Mouse (Mus musculus) T-cell, adult 2 months (primary cell): ENCODE measurements around the gene Creld2.

Experiments used
- DNase-seq: peaks from one replicate; pipeline ENCODE4 v3.0.0; 2022; ENCODE audit warnings: low spot score

The Creld2 gene

DNA sequence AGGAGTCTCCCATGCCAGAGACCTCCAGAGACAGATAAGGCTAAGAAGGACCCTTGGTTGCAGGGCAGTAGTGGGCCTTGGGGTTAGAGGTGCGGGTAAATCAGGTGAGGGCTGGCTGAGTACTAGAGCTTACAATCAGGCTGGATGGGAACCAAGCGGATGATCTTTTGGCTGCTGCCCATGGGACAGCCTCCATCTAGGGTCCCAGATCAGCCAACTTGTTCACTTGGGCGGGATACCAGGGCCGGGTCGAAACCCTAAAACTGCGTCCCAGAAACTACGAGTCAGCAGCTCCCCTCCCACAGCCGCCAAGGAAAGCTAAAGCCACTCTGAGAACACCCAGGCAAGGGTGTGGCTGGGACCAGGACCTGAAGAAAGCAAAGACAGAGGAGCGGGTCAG is 33.7 kb downstream of the Creld2 start:
- no peak for DNase-seq

DNA sequence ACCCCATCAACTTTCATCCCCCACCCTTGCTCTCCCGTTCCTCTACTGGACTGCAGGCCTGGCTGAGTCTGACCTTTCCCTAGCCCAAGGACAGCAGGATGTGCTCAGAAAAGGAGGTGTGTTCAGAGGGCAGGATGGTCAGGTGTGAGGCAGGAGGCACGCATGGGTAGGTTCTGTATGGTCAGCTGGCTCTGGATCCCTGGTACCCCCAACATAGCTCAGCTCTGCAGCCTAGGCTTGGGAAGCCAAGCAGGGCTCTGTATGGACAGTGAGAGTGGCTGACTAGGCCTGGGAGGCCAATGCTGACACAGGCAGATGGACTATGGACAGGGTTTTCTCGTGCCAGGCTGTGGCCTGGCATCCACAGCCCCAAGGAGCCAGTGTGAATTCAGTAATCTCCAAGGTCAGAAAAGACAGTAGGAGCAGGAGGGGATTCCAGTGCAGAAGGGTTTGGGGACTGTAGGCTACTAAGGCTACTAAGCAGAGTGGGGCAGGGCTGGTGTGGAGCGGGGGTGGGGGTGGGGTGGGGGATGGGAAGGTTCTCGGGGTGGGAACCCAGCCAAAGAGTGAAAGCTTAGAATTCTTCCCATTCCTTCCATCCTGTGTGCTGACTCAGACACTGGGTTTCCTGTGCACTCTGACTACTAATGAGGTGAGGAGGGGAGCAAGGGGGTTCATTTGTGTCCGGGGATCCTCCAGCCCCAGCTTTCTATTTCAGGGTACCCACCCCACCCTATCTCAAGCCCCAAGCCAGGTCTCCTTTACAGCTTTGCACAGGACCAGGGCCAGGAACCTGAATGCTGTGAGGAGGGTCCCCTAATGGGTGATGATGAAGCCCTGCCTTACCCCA is 34.9 kb downstream of the Creld2 start:
- DNase-seq, result no peak

DNA sequence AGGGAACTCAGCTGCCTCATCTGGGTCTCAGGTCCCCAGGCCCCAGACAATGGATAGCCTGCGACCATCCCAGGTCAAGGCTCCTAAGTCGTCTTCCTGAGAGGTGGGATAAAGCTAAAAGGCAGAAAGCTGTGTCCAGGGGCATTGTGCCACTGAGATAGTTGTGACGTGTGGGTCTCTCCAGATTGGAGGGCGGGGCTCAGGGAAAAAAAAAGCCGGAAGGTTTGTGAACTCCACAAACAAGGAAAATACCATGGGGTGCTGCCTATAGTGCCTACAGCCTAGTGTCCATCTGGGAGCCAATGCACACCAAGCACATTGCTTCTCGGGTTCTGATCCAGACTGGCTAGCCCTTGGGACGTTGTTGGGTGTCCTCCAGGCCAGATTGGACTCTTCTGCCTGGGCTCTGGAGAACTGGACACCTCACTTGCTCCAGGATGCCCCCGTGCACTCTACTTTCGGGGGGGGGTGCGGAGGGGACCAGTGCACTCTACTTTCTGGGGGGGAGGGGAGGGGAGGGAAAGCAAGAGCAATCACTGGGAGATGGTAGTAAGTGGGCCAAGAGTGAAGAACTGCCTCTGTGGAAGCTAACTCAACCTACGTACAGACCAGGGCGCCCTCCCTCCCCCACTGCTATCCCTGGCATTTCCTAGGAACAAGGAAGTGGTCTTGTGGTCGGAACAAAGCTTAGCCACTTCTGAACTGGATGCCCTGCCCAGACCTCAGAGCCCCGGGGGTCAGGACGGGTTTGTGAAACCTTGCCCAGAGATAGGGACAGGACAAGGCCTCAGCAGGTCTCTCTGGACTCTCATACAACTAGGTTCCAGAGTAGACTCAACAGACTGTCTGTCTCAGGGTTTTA is 35.8 kb downstream of the Creld2 start:
- no peak for DNase-seq

DNA sequence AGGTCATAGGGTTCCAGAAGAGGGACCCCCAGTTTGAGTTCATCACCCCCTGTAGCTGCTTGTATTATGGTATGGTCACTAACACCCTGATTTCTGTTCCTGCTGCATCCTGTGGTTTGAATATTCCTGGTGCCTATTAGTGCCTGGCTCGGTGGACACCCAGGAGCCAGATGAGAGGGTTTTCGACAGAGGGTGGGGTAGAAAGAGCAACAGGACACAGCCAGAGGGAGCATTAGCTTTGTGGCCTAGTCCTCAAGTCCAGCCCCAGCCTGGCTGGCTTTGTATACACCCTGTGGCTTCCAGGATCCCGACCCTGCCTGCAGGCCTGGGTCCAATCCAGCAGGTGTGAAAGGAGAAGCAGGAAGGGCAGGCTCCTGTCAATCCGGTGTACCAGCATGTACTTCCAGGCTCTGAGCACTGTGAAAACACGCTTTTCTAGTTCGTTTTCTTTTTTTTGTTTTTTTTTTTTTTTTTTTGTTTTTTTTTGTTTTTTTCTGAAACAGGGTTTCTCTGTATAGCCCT is 36.5 kb downstream of the Creld2 start:
- DNase-seq, result no peak

DNA sequence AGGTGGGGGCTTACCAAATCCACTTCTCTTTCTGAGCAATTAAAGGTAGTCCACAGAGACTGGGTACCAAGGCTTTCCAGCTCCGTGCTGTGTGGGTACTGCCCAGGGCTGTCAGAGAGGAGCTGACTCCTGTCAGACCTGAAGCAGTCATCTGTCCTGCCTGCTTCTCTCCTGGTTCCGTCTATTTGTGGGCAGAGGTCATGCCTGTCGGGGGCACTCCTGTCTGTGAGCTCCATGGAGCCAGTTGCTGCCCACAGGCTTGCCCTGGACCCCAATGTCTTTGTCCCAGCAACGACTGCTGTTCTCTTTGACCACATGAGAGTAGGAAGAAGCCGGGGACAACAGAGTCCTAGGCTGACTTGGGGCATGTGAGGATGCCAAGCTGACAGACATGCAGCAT is 37.2 kb downstream of the Creld2 start:
- no peak for DNase-seq

DNA sequence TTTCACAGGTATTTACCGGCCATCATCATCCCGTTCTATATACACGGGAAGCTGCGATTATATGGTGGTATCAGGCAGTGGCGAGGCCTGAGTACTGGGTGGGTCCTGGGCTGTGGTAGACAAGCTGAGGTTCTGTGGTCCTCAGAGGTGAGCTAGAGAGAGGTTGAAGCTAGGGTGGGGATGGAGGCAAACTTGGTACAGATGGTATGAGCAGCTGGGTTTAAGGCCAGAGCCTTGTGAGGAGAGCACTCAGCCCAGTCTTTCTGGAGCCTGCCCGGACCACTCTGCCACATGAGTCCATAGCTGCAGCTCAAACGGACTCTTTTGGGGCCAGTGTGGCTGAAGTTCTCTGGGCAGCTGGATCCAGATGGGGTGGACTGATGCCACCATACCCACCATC is 37.9 kb downstream of the Creld2 start:
- DNase-seq, result no peak

DNA sequence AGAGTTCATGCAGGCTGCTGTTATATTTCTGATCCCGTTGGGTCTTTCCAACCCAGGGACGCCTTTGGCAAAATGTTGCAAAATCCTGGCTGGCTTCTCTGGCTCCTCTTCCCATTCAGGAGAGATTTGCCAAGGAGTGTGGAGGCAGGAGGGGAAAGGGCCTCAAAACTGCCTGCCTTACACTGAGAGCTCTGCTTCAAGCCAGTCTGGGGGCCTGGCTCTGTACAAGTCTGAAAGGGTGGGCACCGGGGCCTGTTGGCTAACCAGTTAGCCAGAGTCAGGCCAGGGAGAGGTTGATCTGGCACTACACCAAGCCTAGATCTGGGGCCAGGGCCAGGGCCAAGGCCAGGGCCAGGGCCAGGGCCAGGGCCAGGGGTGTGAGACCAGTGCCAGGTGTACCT is 38.7 kb downstream of the Creld2 start:
- no peak for DNase-seq

DNA sequence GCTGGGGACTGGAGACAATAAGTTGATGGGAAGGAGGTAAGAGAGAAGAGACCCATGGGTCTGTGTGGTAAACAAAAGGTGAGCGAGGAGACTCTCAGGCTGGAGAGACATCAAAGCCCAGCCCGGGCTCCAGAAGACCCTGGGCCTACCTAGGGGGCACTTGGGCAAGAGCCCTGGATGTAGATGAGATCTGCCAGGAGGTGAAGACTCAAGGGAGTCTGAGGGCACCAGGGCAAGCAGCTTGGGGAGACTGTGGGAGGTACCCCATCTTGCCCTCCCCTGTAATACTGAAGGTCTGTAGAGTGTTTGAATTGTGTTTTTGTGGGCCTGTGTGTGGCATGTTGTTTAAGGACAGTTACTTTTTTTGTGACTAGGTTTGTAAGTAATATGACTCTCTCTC is 39.3 kb downstream of the Creld2 start:
- no peak for DNase-seq

DNA sequence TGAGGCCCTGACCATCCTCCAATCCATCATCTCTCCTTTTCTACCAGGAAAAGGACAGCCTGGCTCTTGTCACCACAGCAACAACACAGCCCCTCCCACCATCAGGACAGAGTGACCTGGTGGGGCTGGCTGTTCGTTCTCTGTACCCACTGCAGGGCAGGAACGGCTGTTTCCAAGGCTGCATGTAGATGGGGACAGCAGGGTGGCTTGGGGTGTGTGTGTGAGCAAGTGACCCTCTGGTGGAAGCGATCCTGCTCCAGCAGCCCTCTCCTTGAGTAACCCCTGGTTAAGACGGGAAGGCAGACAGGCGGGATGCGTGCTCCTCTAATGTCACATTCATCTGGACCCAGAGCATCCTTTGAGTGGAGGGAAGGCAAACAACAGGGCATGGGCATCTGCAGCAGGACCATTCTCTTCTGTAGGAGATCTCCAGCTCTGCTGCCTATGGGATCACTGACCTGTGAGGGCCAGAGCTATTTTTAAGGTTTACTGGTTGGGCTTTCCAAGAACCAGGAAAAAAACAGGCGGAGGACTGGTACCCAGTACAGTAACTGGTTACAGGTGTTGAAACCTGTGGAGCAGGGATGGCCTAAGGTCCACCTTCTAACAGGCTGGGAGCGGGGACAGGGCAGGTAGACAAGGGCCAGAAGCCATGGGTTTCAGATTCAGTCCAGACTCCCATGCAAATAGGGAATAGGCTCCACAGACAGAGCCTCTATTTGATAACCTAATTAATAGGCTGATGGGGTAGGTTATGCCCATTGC is 39.9 kb downstream of the Creld2 start:
- no peak for DNase-seq

DNA sequence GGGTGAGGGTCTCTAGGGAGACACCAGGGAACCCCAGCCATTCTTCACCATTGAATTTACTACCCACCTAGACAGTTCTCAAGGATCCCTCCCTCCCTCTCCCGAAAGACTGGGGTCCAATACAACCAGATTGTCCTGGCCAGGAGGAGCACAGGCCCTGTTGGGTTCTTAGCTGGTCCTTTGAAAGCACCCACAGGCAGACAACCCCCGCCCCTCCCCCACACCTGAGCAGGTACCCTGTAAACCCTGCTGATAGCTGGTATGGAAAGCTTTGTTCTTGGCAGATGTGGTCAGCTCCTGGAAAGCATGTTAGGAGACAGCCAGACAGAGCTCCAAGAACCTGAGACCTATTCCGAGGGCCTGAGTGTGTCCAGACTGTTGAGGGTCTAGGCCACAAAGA is 41.3 kb downstream of the Creld2 start:
- DNase-seq, result no peak

DNA sequence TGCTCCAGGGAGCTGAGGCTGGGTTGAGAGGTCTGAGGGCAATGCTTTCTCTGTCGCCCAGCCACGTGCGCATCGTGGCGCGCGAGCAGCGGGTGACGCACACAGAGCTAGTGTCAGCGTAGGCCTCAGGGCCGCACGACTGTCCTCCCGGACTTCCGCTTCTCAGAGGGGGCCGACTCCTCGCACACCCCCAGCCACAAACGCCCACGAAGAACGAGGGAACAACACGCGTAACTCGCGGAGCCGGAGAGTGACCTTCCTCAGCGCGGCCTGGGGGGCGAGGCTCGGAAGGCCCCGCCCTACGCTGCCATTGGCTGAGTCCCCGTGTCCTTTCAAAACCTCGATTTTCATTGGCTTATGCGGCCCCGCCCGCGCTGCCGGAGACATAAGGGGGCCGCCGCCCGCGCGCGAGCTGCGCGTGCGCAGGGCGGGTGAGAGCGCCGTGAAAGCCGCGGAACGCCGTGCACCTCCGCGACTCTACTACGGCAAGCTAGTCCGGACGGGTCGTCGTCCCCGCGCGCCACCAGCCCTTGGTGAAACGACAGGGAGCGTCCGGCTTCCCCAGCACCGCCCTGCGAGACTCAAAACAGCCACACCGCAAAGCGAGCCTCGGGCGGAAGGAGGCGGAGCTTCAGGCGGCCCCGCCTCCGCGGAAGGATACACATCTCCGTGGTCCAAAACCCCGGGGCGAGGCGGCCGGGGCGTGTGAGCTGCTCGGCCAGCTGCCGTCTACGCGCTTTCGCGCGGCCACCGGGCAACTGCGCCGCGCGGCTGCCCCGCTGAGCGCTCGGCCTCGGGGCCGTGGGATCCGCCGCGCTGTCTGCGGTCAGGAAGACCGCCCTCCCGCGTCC is 42.6 kb downstream of the Creld2 start, which contains the start of gene Pim3:
TSS of gene Pim3 (plus strand) at position 415 of the 851 bp plus-strand sequence.
- DNase-seq, result peak; percentile 95

DNA sequence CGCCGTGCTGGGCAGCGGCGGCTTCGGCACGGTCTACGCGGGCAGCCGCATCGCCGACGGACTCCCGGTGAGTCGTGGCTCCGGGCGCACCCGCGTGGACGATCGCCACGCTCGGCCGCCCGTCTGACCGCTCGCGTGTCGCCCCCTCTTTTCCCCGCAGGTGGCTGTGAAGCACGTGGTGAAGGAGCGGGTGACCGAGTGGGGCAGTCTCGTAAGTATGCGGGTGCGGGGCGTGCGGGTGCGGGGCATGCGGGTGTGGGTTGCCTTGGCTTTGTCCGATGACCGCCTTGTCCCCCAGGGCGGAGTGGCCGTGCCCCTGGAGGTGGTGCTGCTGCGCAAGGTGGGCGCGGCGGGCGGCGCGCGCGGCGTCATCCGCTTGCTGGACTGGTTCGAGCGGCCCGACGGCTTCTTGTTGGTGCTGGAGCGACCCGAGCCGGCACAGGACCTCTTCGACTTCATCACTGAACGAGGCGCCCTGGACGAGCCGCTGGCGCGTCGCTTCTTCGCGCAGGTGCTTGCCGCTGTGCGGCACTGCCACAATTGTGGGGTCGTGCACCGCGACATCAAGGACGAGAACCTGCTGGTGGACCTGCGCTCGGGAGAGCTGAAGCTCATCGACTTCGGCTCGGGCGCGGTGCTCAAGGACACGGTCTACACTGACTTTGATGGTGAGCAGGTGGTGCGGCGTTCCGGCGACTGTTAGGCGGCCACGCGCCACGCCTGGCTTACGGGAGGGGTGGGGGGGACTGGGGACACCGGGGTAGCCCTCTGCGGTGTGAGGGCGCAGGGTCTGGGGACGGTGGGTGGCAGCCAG is 43.6 kb downstream of the Creld2 start:
- DNase-seq, result peak; percentile 53

DNA sequence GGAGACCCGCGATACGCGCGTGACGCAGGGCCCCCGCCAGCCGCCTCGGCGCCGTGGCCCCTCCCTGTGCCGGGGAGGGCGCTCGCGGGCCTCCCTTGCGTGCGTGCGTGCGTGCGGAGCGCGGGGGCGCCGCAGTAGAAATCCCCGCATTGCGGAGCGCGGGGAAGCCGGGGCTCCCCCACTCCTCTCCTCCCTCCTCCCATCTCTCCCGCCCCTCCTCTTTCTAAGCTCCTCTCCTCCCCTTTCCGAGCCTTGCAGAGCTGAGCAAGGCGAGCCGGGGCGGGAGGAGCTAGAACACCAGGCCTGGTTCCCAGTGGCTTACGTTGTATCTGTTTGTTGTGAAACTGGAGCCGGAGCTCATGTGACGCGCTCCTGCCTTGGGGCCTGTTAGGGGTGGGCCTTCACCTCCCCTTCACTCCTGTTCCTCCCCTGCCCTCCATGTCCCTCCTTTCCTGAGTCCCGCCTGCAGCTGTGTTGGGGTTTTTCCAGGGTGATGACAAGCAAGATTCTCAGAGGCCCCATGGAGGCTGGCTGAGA is 44.3 kb downstream of the Creld2 start:
- DNase-seq, result peak; percentile 85

DNA sequence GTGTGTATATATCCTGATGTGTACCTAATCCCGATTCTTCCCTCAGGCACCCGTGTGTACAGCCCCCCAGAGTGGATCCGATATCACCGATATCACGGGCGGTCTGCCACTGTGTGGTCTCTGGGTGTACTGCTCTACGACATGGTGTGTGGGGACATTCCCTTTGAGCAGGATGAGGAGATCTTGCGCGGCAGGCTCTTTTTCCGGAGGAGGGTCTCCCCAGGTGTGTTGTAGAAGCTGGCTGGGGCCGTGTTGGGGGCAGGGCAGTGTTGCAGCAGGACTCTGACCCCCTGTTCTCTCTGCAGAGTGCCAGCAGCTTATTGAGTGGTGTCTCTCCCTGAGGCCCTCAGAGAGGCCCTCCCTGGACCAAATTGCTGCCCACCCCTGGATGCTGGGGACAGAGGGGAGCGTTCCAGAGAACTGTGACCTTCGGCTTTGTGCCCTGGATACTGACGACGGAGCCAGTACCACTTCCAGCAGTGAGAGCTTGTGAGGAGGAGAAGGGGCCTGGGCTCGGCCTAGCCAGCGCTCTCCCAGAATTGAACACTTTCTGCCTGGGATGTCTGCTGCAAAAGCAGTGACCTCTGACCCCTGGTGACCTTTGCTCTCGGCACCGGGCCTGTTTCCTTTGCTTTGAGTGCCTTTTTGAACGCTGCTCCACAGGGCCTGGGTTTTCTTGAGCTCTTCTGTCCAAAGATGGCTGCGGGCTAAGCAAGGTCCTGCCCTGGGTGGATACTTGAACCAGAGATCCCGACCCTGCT is 45.0 kb downstream of the Creld2 start:
- no peak for DNase-seq

DNA sequence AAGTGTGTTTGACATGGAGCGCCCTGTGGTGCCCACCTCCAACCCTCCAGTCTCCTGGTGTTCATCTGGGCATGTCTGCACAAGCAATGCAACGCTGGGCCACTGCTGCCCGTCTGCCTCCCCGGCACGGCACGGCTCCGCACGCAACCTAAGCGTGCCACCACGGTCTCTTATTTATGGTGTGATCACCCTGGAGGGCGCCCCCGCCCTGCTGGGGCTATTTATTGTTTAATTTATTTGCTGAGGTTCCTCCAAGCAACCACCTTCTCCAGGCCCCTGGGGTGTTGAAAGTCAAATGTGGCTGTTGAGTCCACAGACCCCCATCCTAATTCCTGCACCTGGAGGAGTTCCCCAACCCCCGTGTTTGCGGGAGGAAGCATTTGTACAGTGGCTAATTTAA is 45.6 kb downstream of the Creld2 start:
- no peak for DNase-seq

DNA sequence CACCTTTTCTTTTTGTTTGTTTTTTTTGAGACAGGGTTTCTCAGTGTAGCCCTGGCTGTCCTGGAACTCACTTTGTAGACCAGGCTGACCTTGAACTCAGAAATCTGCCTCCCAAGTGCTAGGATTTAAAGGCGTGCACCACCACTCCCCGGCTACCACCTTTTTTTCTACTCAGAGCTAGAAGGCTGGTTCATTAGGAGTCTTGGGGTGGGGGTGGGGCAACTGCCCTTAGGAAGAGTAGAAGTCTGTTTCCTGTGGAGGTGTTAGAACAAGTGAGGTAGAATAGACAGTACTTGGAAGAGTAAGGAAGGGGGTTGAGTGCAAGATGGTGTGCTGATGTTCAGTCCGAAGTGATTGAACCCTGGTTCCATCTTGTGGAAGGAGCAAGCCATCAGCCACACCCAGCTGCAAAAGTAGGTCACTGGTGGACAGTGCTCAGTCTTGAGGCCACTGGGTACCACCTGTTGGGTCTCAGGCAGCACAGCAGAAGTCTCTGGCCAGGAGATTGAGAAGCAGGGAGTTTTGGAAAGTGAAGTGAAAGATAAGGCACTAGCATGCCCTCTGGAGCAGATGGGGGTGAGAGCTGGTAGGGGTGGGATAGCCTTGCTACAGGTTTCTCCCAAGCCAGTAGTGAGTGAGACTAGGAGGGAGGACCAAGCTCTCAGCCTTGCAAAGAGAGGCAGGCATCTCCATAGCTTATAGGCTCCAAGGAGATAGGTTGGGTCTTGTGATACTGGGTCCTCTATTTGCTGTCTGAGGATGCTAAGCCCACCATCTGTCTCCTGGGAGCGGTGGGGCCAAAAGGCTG is 46.6 kb downstream of the Creld2 start:
- no peak for DNase-seq

DNA sequence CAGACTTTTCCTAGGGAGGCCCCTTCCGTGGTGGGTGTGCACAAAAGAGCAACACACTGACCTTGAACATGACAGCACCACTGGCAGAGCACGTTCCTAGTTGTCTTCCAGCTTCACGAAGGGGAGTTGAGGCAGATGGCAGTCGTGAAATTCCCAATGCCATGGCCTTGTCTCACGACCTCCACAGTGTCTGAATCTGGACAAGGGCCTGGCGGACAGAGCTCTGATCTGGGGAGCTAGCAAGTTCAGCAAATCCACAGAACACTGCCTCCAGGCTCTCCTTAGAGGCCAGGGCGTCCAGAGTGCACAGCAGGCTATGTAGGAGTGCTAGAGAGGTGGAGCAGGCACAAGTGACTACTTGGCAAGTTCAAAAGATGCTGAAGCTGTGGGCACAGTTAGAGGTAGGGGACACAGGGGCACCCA is 47.5 kb downstream of the Creld2 start:
- DNase-seq, result no peak

DNA sequence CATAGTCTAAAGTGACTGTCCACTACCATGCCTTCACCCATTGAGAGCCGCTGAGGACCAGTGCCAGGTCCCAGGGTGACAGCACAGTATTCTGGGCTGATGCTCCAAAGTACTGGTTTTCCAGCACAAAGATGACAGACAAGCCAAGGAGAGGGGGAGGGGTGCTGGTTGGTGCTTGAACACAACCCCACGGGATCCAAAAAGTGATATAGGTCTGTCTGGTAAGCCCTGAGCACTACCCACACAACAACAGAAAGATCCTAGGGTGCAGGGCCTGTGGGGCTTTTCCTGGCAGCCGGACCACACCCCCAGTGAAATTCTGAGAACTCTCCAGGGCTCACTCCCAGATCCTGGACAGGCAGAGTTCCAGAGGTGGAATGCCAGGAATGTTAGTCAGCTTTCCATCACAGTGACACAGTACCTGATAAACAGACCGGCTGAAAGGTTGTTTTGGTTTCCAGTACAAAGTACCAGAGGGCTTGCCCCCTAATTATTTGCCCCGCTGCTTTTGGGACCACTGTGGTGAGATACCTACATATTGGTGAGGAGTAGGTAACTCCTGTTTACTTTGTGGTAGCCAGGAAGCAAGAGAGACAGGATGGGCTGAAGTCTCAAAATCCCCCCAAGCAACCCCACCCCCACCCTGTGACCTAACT is 48.0 kb downstream of the Creld2 start:
- DNase-seq, result no peak
